Mouse (Mus musculus) lung, embryonic 14.5 days (tissue): ENCODE data around the gene Dgkd. TPM values are rescaled to one million over a fixed set of nuclear protein-coding genes. Genes with fewer than 3 reads are reported as not detected.
A peak's percentile ranks its signal among the peaks of the same experiment; 100 is the strongest.

ENCODE experiments used
- ATAC-seq: fragments of 200-750 bp; cut with Nextera tagmentation; 2 replicates; pipeline ENCODE4 v1.8.0; 2017; ENCODE audit warnings: mild to moderate bottlenecking, moderate TSS enrichment, moderate library complexity; ENCODE audit not compliant: insufficient read depth
- DNase-seq: peaks from one replicate; pipeline ENCODE4 v3.0.0-alpha.2; 2015
- H3K27ac ChIP-seq: fragments of 300-500 bp; sonication (generic); 2 replicates; pipeline ENCODE4 v1.5.1; 2014; ENCODE audit warnings: low read depth, mild to moderate bottlenecking, moderate library complexity
- H3K27me3 ChIP-seq: fragments of 300-500 bp; sonication (generic); 2 replicates; pipeline ENCODE4 v1.6.1; 2014; ENCODE audit warnings: low read length, control low read depth; ENCODE audit not compliant: insufficient read depth
- H3K36me3 ChIP-seq: fragments of 300-500 bp; sonication (generic); 2 replicates; pipeline ENCODE4 v1.6.1; 2014; ENCODE audit warnings: control low read depth; ENCODE audit not compliant: insufficient read depth
- H3K4me1 ChIP-seq: fragments of 300-500 bp; sonication (generic); 2 replicates; pipeline ENCODE4 v1.6.1; 2014; ENCODE audit warnings: antibody characterized with exemption, control low read depth; ENCODE audit not compliant: insufficient read depth
- H3K4me2 ChIP-seq: fragments of 300-500 bp; sonication (generic); 2 replicates; pipeline ENCODE4 v1.6.1; 2014; ENCODE audit warnings: mild to moderate bottlenecking
- H3K4me3 ChIP-seq: fragments of 300-500 bp; sonication (generic); 2 replicates; pipeline ENCODE4 v1.5.1; 2014; ENCODE audit warnings: low read depth, low read length
- H3K9ac ChIP-seq: fragments of 300-500 bp; sonication (generic); 2 replicates; pipeline ENCODE4 v1.6.1; 2014
- H3K9me3 ChIP-seq: fragments of 300-500 bp; sonication (generic); 2 replicates; pipeline ENCODE4 v1.6.1; 2016; ENCODE audit warnings: low read depth, low read length, control low read depth
- CTCF ChIP-seq: IDR thresholded peaks from 2 replicates; pipeline ENCODE4 v1.5.1; 2016; ENCODE audit warnings: antibody characterized with exemption, low read depth
- WGBS: fragments of 180-500 bp; shearing (Covaris S2); extraction: QIAGEN DNeasy Blood & Tissue Kit; methylation state at CpG from one replicate; pipeline ENCODE4 v1.1.7; 2014; 5-methylcytosine and 5-hydroxymethylcytosine counted together
- polyA plus RNA-seq: library from polyadenylated mRNA; unstranded; fragments of >200 nt; fragmentation: Nextera tagmentation; extraction: Ambion mirVana; gene quantifications from 2 replicates; pipeline ENCODE4 v1.2.1, GENCODE M21; 2014

Gene Dgkd
- polyA plus RNA-seq, 1 experiment from 2014 or later, result 36.1 TPM

DNA sequence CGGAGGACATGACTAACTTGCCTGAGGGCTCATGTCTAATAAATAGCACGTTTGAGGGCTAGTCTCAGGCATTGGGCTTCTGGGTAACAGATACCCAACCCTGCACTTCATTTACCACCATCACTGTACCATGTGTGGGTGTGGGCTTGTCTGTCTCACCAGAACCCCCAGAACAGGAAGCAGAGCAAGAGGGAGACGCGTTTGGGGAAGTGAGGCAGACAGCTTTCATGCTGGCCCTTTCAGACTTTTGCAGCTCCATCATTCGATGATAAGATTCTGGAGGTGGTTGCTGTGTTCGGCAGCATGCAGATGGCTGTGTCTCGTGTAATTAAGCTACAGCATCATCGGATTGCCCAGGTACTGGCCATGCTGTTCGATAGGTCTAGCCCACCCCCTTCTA is 82.0 kb downstream of the Dgkd start:
- ATAC-seq (no peak), DNase-seq (no peak)
- Histone ChIP-seq H3K4me2 (no peak overlapping the region), H3K4me1 (no peaks in the 10 kb centered on the region), H3K27me3 (no peaks in the 10 kb centered on the region), H3K4me3 (no peak overlapping the region), H3K9ac (no peak overlapping the region), H3K27ac (no peak overlapping the region), H3K36me3 (peaks cover 67% of the 10 kb centered on the region), H3K9me3 (no peaks in the 10 kb centered on the region)
- 86% methylated on average over 9 of the region's 9 CpGs for WGBS
- TF ChIP-seq CTCF, result no peak

DNA sequence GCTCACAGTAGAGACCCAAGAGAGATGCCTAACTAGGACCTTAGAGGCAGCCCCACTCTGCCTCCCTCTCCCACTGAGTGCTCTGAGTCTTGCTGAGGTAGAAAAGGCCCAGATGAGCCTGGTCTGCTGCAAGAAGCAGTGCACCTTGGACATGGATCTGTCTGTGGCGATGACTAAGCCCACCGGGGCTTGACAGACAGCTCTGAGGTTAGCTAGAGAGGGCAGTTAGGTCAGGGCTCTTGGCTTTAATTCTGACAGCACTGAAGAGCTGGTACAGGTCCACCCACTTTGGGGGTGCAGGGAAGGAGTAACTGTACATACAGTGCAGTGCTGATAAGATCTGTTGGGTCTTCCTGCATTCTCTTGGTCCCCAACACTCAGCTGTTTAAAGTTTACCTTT is 82.5 kb downstream of the Dgkd start:
- Histone ChIP-seq H3K27ac (no peak overlapping the region), H3K9ac (no peak overlapping the region), H3K4me2 (no peak overlapping the region), H3K27me3 (no peaks in the 10 kb centered on the region), H3K36me3 (peaks cover 70% of the 10 kb centered on the region), H3K9me3 (no peaks in the 10 kb centered on the region), H3K4me1 (no peaks in the 10 kb centered on the region), H3K4me3 (no peak overlapping the region)
- 74% methylated on average over 2 of the region's 2 CpGs for WGBS
- ATAC-seq, result no peak
- DNase-seq, result no peak
- no peak for TF ChIP-seq CTCF

DNA sequence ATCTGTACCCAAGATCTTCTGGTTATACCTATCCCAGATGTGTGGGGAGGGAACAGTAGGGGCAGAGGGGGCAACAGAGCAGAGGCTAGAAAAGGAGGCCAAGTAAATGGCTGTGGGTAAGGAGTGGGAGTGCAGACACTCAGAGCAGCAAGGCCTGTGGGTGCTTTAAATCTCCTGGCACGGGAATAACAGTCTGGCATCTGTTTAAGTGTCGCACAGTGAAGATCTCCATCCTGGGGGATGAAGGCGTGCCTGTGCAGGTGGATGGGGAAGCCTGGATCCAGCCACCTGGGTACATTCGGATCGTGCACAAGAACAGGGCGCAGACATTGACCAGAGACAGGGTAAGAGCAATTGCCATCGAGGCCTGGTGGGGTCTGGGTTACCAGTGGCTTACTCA is 83.0 kb downstream of the Dgkd start:
- no peak overlapping the region for H3K9ac ChIP-seq

DNA sequence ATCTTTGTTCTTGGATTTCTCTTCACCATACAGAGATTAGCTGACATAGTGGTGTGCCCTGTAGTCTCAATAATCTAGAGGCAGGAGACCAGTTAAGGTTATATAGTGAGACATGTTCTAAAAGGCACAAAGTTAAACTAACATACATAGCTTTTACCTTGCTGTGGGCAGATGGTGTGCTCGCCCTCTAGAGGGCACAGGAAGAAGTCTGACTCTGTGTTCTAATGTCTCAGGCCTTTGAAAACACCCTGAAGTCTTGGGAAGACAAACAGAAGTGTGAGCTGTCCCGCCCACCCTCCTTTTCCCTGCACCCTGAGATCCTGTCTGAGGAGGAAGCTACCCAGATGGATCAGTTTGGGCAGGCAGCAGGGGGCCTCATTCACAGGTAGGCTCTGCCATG is 83.4 kb downstream of the Dgkd start:
- DNase-seq (peak; percentile 35), ATAC-seq (no peak)
- Histone ChIP-seq H3K36me3 (peaks cover 77% of the 10 kb centered on the region), H3K4me3 (no peak overlapping the region), H3K9me3 (no peaks in the 10 kb centered on the region), H3K9ac (no peak overlapping the region), H3K27ac (no peak overlapping the region), H3K4me1 (no peaks in the 10 kb centered on the region), H3K4me2 (no peak overlapping the region), H3K27me3 (no peaks in the 10 kb centered on the region)
- 26% methylated on average over 2 of the region's 2 CpGs for WGBS
- TF ChIP-seq CTCF, result peak; percentile 63

More for the DNA sequence above, 83.0 kb downstream of the Dgkd start:
- Histone ChIP-seq H3K4me1 (no peaks in the 10 kb centered on the region), H3K4me3 (no peak overlapping the region), H3K27me3 (no peaks in the 10 kb centered on the region), H3K9me3 (no peaks in the 10 kb centered on the region), H3K27ac (no peak overlapping the region), H3K36me3 (peaks cover 75% of the 10 kb centered on the region), H3K4me2 (no peak overlapping the region)
- ATAC-seq (no peak), DNase-seq (no peak)
- 92% methylated on average over 7 of the region's 7 CpGs for WGBS
- TF ChIP-seq CTCF, result no peak

DNA sequence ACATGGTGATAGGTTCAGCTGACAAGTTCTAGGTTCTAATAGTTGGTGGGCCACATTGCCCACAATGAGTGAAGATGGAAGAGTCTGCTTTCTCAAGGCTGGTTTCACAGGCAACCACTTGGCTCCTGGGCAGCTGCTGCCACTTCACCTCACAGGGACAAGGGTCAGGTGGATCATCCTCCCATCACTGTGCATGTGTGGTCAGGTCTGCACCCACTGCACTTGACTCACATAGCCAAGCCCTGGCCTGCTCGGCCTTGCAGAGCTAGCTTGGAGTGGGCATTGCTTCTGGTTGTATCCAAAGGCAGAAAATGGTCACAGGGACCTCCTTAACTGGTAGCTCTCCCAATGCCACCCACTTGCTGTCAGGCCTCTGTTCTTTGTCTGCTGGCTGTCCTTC is 88.7 kb downstream of the Dgkd start:
- Histone ChIP-seq H3K9me3 (no peaks in the 10 kb centered on the region), H3K4me2 (no peak overlapping the region), H3K4me3 (no peak overlapping the region), H3K4me1 (no peaks in the 10 kb centered on the region), H3K27me3 (no peaks in the 10 kb centered on the region), H3K9ac (no peak overlapping the region), H3K27ac (no peak overlapping the region), H3K36me3 (peaks cover 98% of the 10 kb centered on the region)
- DNase-seq (no peak), ATAC-seq (no peak)
- 76% methylated on average over 1 of the region's 1 CpGs for WGBS
- no peak for TF ChIP-seq CTCF

DNA sequence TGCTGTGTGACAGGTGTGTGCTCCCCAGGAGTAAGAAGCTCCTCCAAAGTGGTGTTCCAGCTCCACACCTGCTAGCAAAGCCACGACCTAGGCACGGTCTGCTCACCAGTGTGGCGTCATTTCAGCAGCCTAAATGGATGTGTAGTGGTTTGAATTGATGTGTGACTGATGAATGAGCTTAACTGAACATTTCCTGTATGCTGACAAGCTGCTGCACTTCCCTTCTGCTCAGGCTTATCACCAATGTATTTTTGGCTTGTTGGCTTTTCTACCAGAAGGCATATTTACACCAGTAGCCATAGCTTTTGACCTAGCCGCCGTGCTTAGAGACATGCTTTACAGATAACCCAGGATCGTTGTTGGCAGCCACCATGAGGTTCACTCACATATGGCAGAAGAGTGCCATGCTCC is 94.6 kb downstream of the Dgkd start:
- Histone ChIP-seq H3K27me3 (no peaks in the 10 kb centered on the region), H3K9me3 (no peaks in the 10 kb centered on the region), H3K4me1 (no peaks in the 10 kb centered on the region), H3K36me3 (peaks cover 97% of the 10 kb centered on the region), H3K4me2 (no peak overlapping the region), H3K27ac (no peak overlapping the region), H3K4me3 (no peak overlapping the region), H3K9ac (no peak overlapping the region)
- TF ChIP-seq CTCF, result no peak
- DNase-seq, result no peak
- ATAC-seq, result no peak
- WGBS, result 66% methylated on average over 6 of the region's 6 CpGs

DNA sequence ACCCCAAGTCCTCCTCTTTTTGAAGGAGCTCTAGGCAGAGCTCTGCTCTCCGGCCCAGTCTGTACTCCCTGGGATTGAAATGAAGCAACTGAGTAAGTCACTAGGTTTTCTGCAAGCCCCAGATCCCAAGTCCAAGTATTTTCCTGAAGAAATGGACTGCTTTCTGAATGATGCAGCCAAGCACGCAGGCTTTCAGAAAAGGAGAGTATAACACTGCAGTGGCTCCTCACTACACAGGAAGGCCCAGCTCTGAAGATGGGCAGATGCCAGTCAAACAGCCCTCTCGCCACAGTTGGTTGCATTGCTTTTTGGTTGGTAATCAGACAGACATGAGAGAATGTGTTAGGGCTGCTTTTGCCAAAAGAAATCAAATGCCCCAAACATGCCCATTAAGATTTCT is 98.6 kb downstream of the Dgkd start:
- Histone ChIP-seq H3K27ac (no peak overlapping the region), H3K9ac (no peak overlapping the region), H3K27me3 (no peaks in the 10 kb centered on the region), H3K4me1 (no peaks in the 10 kb centered on the region), H3K4me2 (no peak overlapping the region), H3K4me3 (no peak overlapping the region), H3K9me3 (no peaks in the 10 kb centered on the region), H3K36me3 (peaks cover 94% of the 10 kb centered on the region)
- no peak for ATAC-seq
- TF ChIP-seq CTCF, result no peak
- WGBS, result 87% methylated on average over 3 of the region's 3 CpGs
- DNase-seq, result no peak

DNA sequence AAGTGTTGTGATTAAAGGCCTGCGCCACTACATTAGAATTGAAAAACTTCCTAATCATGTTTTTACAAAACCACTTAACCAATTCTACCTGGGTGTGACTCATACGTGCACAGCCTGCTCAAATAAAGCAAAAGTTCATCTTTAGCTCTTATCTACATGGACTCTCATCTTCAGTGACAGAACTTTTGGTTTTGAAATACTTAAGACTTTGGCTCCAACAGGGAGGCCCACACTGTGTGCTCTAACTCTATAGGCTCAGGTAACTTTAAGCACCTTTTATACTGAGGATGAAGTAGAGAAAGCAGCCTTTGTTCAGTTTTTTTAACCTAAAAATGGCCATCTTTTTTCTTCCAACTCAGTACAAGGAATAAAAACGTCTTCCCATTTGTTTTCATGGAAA is 100.0 kb downstream of the Dgkd start:
- no peak for TF ChIP-seq CTCF
- H3K27ac ChIP-seq, result no peak overlapping the region
- H3K4me2 ChIP-seq, result no peak overlapping the region
- 74% methylated on average over 3 of the region's 3 CpGs for WGBS
- no peak for ATAC-seq
- H3K36me3 ChIP-seq, result peaks cover 93% of the 10 kb centered on the region
- no peaks in the 10 kb centered on the region for H3K27me3 ChIP-seq
- H3K9ac ChIP-seq, result no peak overlapping the region
- no peaks in the 10 kb centered on the region for H3K4me1 ChIP-seq
- DNase-seq, result no peak
- no peaks in the 10 kb centered on the region for H3K9me3 ChIP-seq
- no peak overlapping the region for H3K4me3 ChIP-seq
